Mouse (Mus musculus): Measurements from ENCODE around the gene Cenpq.

DNA sequence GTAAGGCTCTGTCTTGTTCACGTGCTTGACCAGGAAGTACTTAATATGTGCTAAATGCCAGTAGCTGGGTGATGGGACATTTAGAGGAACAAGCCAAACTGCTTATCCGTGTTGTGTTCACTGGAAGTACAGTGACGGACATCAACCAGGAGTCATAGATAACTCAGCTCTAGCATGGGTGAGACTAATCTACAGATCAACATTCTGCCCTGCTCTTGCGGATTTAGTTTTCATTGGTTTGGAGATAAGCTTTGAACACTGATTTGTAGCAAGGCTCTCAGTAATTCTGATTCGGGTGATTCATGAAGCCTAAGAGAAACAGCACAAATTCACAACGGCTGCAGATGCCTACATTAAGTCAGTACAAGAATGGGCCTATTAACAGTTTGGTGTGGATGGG lies 52.7 kb downstream of the Cenpq start:
- TF ChIP-seq CTCF (IDR thresholded peaks at IDR 0.05; ENCODE audit: control insufficient read depth, insufficient read depth, insufficient read length) (no peak), USF1 (IDR thresholded peaks at IDR 0.05; ENCODE audit: low read depth) (no peak), MAX (IDR thresholded peaks at IDR 0.05) (no peak)
